Mouse (Mus musculus): ENCODE measurements around the gene Olfr639.

GRCm38 (mm10) chr7:104026978-104027377 is 9.9 kb upstream of the Olfr639 start:
- TF ChIP-seq CTCF (IDR thresholded peaks at IDR 0.05; ENCODE audit: low read depth) (no peak), EP300 (IDR thresholded peaks at IDR 0.05; ENCODE audit: low read depth) (no peak)

Data from liver, postnatal 0 days (tissue).